Mouse (Mus musculus) limb, embryonic 15.5 days (tissue): Measurements from ENCODE around the gene Fancg. TPM values are rescaled to one million over a fixed set of nuclear protein-coding genes. Genes with fewer than 3 reads are reported as not detected.

ENCODE experiments used
- ATAC-seq: fragments of 200-750 bp; cut with Nextera tagmentation; 2 replicates; pipeline ENCODE4 v1.8.0; 2017; ENCODE audit warnings: low read depth, moderate TSS enrichment; ENCODE audit not compliant: insufficient number of reproducible peaks, low FRiP score, low TSS enrichment
- H3K27ac ChIP-seq: fragments of 300-500 bp; sonication (generic); 2 replicates; pipeline ENCODE4 v1.5.1; 2015; ENCODE audit warnings: moderate library complexity, mild to moderate bottlenecking, inconsistent platforms
- H3K27me3 ChIP-seq: fragments of 300-500 bp; sonication (generic); 2 replicates; pipeline ENCODE4 v1.6.1; 2015; ENCODE audit warnings: inconsistent platforms
- H3K36me3 ChIP-seq: fragments of 300-500 bp; sonication (generic); 2 replicates; pipeline ENCODE4 v1.6.1; 2015; ENCODE audit warnings: inconsistent platforms
- H3K4me1 ChIP-seq: fragments of 300-500 bp; sonication (generic); 2 replicates; pipeline ENCODE4 v1.6.1; 2015; ENCODE audit warnings: inconsistent platforms
- H3K4me2 ChIP-seq: fragments of 300-500 bp; sonication (generic); 2 replicates; pipeline ENCODE4 v1.6.1; 2015; ENCODE audit warnings: mild to moderate bottlenecking, inconsistent platforms
- H3K4me3 ChIP-seq: fragments of 300-500 bp; sonication (generic); 2 replicates; pipeline ENCODE4 v1.5.1; 2015; ENCODE audit warnings: mild to moderate bottlenecking, inconsistent platforms
- H3K9ac ChIP-seq: fragments of 300-500 bp; sonication (generic); 2 replicates; pipeline ENCODE4 v1.6.1; 2015; ENCODE audit warnings: inconsistent platforms
- H3K9me3 ChIP-seq: fragments of 300-500 bp; sonication (generic); 2 replicates; pipeline ENCODE4 v1.6.1; 2016; ENCODE audit warnings: inconsistent platforms
- WGBS: fragments of 180-500 bp; shearing (Covaris S2); methylation state at CpG from one replicate; pipeline ENCODE4 v1.1.7; 2015; 5-methylcytosine and 5-hydroxymethylcytosine counted together
- polyA plus RNA-seq: library from polyadenylated mRNA; unstranded; fragments of >200 nt; fragmentation: Nextera tagmentation; extraction: Ambion mirVana; gene quantifications from 2 replicates; pipeline ENCODE4 v1.2.1, GENCODE M21; 2015

Gene Fancg
- polyA plus RNA-seq, 1 experiment from 2014 or later, result 26.1 TPM

DNA sequence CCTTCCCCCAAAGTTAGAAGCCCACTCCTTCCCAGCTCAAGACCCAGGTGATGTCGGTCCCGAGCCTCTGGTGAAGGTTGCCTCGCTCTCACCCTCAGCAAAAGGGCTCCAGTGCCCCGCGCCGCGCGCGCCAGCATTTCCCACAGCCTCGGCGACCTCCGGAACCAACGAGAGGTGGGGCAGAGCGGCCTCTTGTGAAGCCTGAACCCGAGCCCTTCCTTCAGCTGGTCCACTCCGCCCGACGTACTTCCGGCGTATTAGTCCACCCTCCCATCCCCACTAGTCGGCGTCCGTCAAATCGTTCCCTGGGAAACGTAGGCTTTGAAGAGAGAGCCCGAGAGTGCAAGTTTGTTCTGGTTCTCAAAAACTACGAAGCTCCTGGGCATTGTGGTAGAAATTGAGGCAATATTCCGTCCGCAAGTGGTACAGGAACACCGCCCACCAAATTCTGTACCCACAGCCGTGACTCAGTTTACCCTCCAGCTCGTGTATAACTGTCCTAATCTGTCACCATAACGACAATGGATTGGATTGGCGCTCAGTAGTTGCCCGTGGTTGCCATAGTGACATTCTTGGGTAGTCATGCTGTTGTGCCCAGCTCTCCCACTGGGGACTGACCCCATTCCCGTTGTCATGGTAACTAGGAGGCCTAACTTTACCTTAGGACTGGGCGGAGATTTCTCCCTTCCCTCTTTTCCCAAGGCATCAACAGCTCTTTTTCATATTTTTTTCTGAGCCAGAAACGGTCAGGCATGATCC lies 21.1 kb upstream of the Fancg start, which contains the start of gene Stoml2:
Gene Stoml2, minus strand, starts transcription at position 474 of the 759 bp plus-strand sequence.
- Histone ChIP-seq H3K4me3 (peak within 1 kb of the TSS; percentile 77), H3K4me2 (peak within 1 kb of the TSS; percentile 72), H3K36me3 (peaks cover 68% of the 10 kb centered on the region), H3K9ac (peak within 1 kb of the TSS; percentile 79), H3K27me3 (no peaks in the 10 kb centered on the region), H3K9me3 (no peaks in the 10 kb centered on the region), H3K27ac (peak within 1 kb of the TSS; percentile 87), H3K4me1 (peaks cover 15% of the 10 kb centered on the region)
- 1% methylated on average over 38 of the region's 38 CpGs for WGBS
- ATAC-seq, result peak; percentile 93

DNA sequence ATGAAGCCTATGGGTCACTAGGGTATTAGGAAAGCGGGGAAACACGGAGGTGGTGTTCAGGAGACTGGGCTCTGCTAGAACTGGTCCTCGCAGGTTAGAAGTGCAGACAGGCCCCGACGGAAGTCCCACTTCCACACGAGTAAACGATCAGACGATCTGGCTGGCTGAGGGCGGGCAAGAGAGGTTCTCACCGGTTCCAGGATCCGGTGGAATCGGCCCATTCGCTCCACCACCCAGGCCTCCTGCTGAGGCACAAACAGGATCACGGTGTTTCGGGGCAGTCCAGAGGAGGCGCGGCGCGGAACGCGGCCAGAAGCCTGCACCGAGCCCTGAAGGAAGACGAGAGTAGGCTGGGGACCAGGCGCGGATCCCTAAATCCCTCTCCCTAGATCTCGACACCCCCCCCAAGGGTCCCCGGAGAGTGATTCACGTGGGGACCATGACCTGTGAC lies 20.5 kb upstream of the Fancg start:
- Histone ChIP-seq H3K4me3 (peak overlapping the region; percentile 77), H3K27ac (peak overlapping the region; percentile 87), H3K36me3 (peaks cover 62% of the 10 kb centered on the region), H3K4me2 (peak overlapping the region; percentile 72), H3K4me1 (peaks cover 15% of the 10 kb centered on the region), H3K27me3 (no peaks in the 10 kb centered on the region), H3K9me3 (no peaks in the 10 kb centered on the region), H3K9ac (peak overlapping the region; percentile 79)
- 1% methylated on average over 28 of the region's 28 CpGs for WGBS
- ATAC-seq, result peak; percentile 21; the same call in 1 of the 2 replicates

- H3K27ac ChIP-seq, result peak overlapping the region; percentile 87
- H3K9me3 ChIP-seq, result no peaks in the 10 kb centered on the region
- H3K4me3 ChIP-seq, result peak overlapping the region; percentile 77
- ATAC-seq, result no peak
- peaks cover 58% of the 10 kb centered on the region for H3K36me3 ChIP-seq
- H3K4me1 ChIP-seq, result peaks cover 15% of the 10 kb centered on the region
- no peaks in the 10 kb centered on the region for H3K27me3 ChIP-seq
- 71% methylated on average over 9 of the region's 9 CpGs for WGBS
- peak overlapping the region; percentile 79; the same call in 1 of the 2 replicates for H3K9ac ChIP-seq
- peak overlapping the region; percentile 72 for H3K4me2 ChIP-seq
Observed at GRCm38 (mm10) chr4:43030352-43030751, 20.0 kb upstream of the Fancg start.

DNA sequence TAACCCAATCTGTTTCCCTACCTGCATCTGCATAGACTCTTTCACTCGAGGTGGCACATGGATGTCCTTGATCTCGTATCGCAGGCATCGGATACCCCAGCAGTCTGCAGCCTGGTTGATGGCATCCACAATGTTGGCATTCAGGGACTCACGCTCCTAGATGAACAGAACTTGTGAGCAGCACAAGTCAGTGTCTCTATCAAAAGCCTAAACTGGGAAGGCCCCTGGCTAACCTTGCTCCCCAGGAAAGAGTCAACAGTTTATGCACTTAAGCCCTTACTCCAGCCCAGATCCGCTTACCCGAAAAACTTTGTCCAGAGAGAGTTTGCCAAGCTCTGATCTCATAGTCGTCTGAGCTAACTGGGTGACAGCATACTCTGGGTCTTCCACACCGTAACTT lies 19.4 kb upstream of the Fancg start:
- Histone ChIP-seq H3K36me3 (peaks cover 52% of the 10 kb centered on the region), H3K9ac (0 out of 2 replicates have a peak overlapping the region, but pooled peaks have one; percentile 7), H3K4me2 (peak overlapping the region; percentile 72; the same call in 1 of the 2 replicates), H3K27ac (no peak overlapping the region), H3K4me3 (peak overlapping the region; percentile 77; the same call in 1 of the 2 replicates), H3K9me3 (no peaks in the 10 kb centered on the region), H3K27me3 (no peaks in the 10 kb centered on the region), H3K4me1 (peaks cover 19% of the 10 kb centered on the region)
- ATAC-seq, result no peak
- 94% methylated on average over 9 of the region's 9 CpGs for WGBS

DNA sequence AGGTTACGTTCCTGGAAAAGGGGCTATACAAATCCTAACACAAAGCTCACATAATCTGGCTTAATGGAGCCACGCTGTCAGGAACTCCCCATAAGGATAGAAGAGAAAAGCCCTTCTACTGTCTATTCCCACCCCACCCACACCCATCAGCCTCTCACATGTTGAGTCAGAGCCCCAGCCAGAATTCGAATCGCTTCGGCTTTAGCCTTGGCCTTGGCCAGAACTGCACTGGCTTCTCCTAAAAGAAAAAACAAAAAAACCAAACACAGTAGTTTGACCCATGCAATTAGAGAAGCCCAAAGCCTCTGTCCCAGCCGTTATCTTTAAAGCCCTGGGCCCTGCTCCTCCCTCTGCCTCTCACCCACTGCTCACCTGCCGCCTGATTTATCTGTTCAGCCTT lies 18.8 kb upstream of the Fancg start:
- no peak for ATAC-seq
- no peak overlapping the region for H3K4me2 ChIP-seq
- peaks cover 25% of the 10 kb centered on the region for H3K4me1 ChIP-seq
- H3K9me3 ChIP-seq, result no peaks in the 10 kb centered on the region
- H3K9ac ChIP-seq, result no peak overlapping the region
- 90% methylated on average over 7 of the region's 7 CpGs for WGBS
- no peaks in the 10 kb centered on the region for H3K27me3 ChIP-seq
- H3K36me3 ChIP-seq, result peaks cover 46% of the 10 kb centered on the region
- H3K4me3 ChIP-seq, result no peak overlapping the region
- no peak overlapping the region for H3K27ac ChIP-seq

DNA sequence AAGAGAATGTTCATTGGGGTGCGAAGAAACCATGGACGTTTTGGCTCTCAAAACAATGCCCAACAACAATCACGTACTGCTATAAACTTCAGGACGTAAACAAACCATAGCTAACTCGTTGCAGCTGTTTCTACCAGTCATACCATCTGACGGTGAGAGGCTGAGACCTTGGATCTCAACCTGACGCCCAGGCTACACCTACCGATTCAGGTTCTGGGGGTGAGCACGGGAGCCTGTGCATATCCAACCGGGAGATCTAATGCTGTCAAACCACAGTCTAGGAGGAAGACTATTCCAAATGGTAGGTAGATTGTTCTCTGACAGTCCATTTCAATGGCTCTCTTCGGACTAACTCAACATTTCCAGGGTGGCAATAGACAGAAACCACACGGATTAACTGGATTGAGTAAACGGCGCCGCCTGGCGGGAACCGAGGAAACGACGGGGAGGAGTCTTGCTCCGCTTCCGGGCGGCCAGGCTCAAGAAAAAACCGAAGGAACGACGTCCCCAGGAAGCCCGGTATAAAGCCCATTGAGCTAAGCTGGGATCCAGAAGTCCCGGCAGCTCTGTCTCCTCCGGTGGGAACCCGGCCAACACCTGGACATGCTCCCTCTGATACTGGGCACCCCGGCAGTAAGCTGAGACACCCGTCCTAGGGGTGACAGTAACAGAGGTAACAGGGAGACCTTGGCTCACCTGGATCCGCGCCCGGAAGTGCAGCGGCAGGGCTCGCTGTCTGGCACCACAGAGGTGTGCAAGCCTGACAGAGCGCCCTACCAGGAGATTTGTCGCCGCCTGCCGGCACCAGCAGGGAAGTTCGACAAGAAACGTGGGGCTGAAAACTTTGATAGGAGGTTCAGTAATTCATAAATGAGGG lies 15.0 kb upstream of the Fancg start, which contains the start of gene Pigo:
Gene Pigo, minus strand, starts transcription at position 736 of the 877 bp plus-strand sequence.
- Histone ChIP-seq H3K9ac (peak within 1 kb of the TSS; percentile 40; the same call in 1 of the 2 replicates), H3K4me1 (peaks cover 18% of the 10 kb centered on the region), H3K4me2 (peak within 1 kb of the TSS; percentile 71), H3K27ac (peak within 1 kb of the TSS; percentile 91), H3K36me3 (peaks cover 66% of the 10 kb centered on the region), H3K4me3 (peak within 1 kb of the TSS; percentile 61), H3K9me3 (no peaks in the 10 kb centered on the region), H3K27me3 (no peaks in the 10 kb centered on the region)
- 5% methylated on average over 42 of the region's 42 CpGs for WGBS
- peak; percentile 84 for ATAC-seq

DNA sequence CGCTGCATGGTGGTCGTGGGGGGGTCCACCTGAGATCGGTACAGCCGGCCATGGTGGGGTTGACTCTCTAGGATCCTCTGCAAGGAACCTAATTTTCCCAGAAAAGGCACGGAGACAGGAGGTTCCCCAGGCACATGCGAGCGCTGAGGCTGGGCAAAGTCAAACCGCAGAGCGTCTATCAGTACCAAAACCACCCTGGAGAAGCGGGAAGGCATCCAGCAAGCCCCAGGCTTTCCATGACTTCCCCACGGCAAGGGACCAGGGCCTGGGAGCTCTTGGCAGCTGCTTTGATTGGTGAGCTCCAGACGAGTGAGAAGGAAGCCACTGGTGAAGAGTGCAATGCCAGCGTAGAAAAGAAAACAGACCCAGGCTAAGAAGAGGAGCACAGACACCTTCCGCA lies 14.4 kb upstream of the Fancg start:
- Histone ChIP-seq H3K4me1 (peaks cover 13% of the 10 kb centered on the region), H3K9ac (0 out of 2 replicates have a peak overlapping the region, but pooled peaks have one; percentile 40), H3K36me3 (peaks cover 68% of the 10 kb centered on the region), H3K27ac (peak overlapping the region; percentile 91; the same call in 1 of the 2 replicates), H3K9me3 (no peaks in the 10 kb centered on the region), H3K4me2 (peak overlapping the region; percentile 71), H3K27me3 (no peaks in the 10 kb centered on the region), H3K4me3 (peak overlapping the region; percentile 61)
- ATAC-seq, result no peak
- WGBS, result 75% methylated on average over 14 of the region's 14 CpGs

- peaks cover 68% of the 10 kb centered on the region for H3K36me3 ChIP-seq
- no peaks in the 10 kb centered on the region for H3K27me3 ChIP-seq
Observed at GRCm38 (mm10) chr4:43021341-43021740, 11.0 kb upstream of the Fancg start.

GRCm38 (mm10) chr4:43020876-43021275 lies 10.6 kb upstream of the Fancg start:
- peaks cover 13% of the 10 kb centered on the region for H3K4me1 ChIP-seq
- no peak overlapping the region for H3K27ac ChIP-seq
- H3K4me2 ChIP-seq, result no peak overlapping the region
- 93% methylated on average over 16 of the region's 16 CpGs for WGBS
- no peak for ATAC-seq
- no peaks in the 10 kb centered on the region for H3K27me3 ChIP-seq
- no peaks in the 10 kb centered on the region for H3K9me3 ChIP-seq
- peaks cover 68% of the 10 kb centered on the region for H3K36me3 ChIP-seq
- H3K4me3 ChIP-seq, result no peak overlapping the region
- H3K9ac ChIP-seq, result no peak overlapping the region

More at GRCm38 (mm10) chr4:43021341-43021740, 11.0 kb upstream of the Fancg start:
- ATAC-seq, result no peak
- WGBS, result 79% methylated on average over 17 of the region's 17 CpGs
- no peak overlapping the region for H3K9ac ChIP-seq
- H3K27ac ChIP-seq, result no peak overlapping the region
- H3K4me1 ChIP-seq, result peaks cover 13% of the 10 kb centered on the region
- no peak overlapping the region for H3K4me3 ChIP-seq
- no peak overlapping the region for H3K4me2 ChIP-seq
- no peaks in the 10 kb centered on the region for H3K9me3 ChIP-seq

GRCm38 (mm10) chr4:43019641-43020465 lies 9.5 kb upstream of the Fancg start:
- H3K4me2 ChIP-seq, result no peak overlapping the region
- no peaks in the 10 kb centered on the region for H3K9me3 ChIP-seq
- peaks cover 10% of the 10 kb centered on the region for H3K4me1 ChIP-seq
- H3K27ac ChIP-seq, result no peak overlapping the region
- no peak for ATAC-seq
- no peak overlapping the region for H3K9ac ChIP-seq
- no peaks in the 10 kb centered on the region for H3K27me3 ChIP-seq
- 90% methylated on average over 23 of the region's 23 CpGs for WGBS
- no peak overlapping the region for H3K4me3 ChIP-seq
- H3K36me3 ChIP-seq, result peaks cover 68% of the 10 kb centered on the region

- no peaks in the 10 kb centered on the region for H3K9me3 ChIP-seq
- WGBS, result 91% methylated on average over 10 of the region's 10 CpGs
- no peak overlapping the region for H3K4me2 ChIP-seq
- H3K27me3 ChIP-seq, result no peaks in the 10 kb centered on the region
- no peak overlapping the region for H3K27ac ChIP-seq
- H3K36me3 ChIP-seq, result peaks cover 68% of the 10 kb centered on the region
- H3K9ac ChIP-seq, result no peak overlapping the region
- ATAC-seq, result no peak
- no peak overlapping the region for H3K4me3 ChIP-seq
- peaks cover 3% of the 10 kb centered on the region; the same call in 1 of the 2 replicates for H3K4me1 ChIP-seq
Observed at GRCm38 (mm10) chr4:43019176-43019575, 8.9 kb upstream of the Fancg start.
